Mouse (Mus musculus) frontal cortex, adult 2 months (tissue): ENCODE data around the gene Sh3bp5. TPM values are rescaled to one million over a fixed set of nuclear protein-coding genes. Genes with fewer than 3 reads are reported as not detected.

ENCODE experiments used
- DNase-seq, 2 experiments: peaks; one replicate each; pipeline ENCODE4 v3.0.0; 2022; ENCODE audit warnings: low spot score in 1 of 2; ENCODE audit errors: extremely low spot score in 1 of 2
- polyA plus RNA-seq: library from polyadenylated mRNA; depleted of rRNA; stranded (reverse); fragments of >200 nt; gene quantifications from 2 replicates; pipeline ENCODE4 v1.2.3, GENCODE M21; 2012

Gene Sh3bp5
- polyA plus RNA-seq, 1 experiment, result 44.0 TPM

- DNase-seq, result no peak
These were observed 40.9 kb downstream of the Sh3bp5 start for GRCm38 (mm10) chr14:31394822-31395532.

DNA sequence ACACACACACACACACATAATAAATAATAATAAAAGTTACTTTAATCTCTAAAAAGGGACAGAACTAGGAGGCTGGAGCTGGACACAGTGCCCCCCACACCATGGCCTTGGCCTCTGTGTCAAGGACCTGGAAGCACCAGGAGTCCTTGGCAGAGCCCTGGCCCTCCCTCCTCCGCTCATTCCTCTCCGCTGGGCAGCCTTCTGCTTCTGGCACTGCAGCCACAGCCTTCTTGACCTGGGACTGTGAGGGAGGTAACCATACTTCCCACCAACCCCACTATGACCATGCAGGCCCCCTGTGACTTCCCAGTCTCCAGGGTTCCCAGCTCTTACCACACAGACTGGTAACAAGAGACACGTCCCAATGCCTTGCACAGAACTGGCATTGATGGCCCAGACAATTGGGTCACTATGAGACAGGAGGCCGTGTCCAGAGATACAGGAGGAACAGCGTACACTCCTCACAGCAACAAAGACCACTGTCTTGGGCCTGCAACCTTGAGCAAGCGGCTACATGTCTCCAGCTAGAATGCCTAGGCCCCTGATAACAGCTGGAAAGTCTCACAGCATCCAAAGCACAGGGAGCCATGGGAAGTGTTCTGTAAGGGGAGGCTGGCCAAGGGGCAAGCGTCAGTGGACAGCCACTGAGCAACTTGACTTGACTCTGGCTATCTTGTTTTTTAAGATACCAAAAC, 41.8 kb downstream of the Sh3bp5 start:
- DNase-seq, result no peak

- no peak for DNase-seq
These were observed 42.4 kb downstream of the Sh3bp5 start for GRCm38 (mm10) chr14:31393546-31393890.

GRCm38 (mm10) chr14:31392873-31393545, 42.9 kb downstream of the Sh3bp5 start:
- peak; percentile 58 to 63 for DNase-seq

- no peak for DNase-seq
These were observed 43.6 kb downstream of the Sh3bp5 start for GRCm38 (mm10) chr14:31392300-31392699.

DNA sequence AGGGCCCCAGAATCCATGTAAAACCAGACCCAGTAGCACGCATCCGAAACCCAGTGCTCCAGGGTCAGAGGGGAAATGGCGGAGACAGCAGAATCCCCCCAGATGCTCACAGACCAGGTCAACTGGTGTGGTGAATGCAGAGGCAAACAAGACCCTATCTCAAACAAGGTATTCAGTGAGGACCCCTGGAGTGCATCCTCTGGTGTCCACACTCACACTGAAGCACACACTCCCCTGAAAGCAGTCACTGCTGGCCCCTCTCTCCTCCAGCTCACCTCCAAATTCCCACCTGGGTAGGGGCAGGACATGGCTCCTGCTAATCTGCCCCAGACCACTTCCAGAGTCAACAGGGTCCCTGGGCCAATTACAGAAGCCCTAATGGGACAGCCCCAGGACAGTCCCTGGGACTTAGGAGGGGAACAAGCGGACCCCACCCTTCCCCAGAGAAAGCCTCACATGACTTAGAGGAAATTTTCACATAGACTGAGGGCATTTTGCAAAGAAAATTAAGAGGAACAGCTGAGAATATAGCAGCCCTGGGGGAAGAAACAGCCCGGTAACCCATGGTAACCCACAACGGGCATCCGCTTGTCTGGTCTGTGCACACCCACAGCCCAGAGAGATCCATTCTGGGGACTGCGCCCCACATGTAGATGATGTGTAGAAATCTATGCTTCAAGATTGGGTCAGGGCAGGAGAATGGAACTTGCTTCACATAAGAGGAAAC, 46.3 kb downstream of the Sh3bp5 start:
- no peak for DNase-seq

DNA sequence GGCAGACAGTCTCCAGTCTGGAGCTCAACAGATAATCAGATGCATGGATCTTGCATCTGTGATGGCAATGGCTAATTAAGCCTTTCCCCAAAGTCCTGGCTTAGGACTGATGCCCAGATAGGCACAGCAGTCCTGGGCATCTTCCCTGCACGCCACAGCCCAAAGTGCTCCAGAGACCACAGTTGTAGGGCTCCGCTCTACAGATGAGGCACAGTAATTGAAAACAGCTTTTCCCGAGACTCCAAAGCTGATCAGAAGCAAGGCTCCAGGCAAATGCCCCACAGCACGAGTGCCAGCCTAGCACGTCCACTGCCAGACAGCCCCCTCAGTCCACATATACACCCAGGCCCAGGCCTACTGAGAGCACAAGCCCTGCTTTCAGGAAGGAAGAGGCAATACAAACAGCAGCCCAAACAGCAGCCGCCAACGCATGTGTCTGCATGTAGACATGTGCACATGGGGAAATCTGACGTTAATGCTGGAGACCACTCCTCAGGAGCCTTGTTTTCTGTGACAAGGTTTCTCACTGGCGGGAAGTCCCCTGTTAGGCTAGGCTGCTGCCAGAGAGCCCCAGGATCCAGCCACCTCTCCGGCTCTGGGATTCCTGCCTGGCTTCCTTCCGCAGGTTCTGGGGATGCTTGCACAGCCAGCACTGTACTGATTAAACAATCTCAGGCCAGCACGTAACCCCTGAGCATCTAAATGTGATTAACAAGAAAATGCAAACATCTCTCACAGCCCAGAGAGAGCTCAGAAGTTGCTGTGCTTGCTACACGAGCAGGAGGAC, 47.6 kb downstream of the Sh3bp5 start:
- no peak for DNase-seq

DNA sequence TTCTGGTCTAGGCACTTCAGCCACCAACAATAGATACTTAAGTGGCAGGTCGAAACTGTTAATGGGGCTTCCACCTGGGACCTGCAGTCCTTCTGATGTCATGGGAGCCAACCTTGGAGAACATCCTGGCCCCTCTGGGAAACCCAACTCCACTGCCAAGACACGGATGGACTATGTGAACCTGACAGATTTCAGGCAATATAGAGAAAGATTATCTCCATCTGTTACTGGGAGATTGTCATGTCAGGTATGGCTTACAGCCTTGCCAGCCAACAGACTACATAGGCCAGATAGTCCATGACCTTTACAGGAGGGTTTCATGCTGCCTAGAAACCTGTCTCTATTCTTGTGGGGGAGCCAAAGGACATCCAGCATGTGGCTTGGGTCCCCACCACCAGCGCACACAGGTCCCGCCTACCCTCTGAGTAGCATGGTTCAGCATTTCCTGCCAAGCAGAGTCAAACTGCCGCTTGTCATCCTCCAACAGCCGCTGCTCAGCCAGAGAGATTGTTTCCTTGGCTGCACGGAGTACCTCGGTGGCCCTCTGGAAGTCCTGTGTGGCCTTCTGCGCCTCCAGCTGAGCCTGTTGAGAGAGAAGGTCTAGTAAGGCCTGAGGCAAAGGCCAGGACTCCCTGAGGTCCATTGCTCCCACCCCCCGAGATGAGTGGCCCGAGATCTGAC, 48.4 kb downstream of the Sh3bp5 start:
- no peak for DNase-seq

DNA sequence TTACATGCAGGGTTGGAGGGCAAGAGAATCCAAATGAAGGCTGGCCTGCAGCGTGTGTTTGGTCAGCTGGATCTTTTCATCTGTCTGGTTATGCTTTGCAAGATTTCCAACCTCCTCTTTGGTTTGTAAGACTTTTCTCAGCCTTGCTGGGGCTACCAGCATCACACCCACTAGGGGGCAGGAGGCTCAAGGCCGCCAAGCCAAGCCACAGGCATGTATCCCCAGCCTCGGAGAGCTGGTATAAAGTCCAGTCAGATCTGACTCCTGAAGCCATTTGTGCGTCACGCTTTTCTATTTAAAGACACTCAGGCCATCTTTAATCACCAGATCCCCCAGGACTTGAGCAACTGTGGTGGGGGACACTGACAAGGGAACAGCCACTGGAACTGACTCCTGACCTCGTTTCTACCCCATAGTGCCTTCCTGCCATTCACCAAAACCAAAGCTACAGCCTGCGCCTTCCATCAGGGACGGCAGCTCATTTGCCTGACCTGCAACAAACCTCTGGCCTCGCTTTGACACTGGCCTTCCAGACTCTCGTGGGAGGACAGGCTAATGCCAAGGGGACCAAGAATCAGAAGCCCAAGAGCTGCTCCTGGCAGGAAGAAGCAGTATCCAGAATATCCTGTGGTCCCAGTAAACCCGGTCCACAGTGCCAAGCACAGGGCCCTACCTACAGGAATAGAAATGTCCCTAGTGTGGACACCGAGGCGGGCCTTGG, 49.7 kb downstream of the Sh3bp5 start:
- DNase-seq, result peak; percentile 57 to 83

DNA sequence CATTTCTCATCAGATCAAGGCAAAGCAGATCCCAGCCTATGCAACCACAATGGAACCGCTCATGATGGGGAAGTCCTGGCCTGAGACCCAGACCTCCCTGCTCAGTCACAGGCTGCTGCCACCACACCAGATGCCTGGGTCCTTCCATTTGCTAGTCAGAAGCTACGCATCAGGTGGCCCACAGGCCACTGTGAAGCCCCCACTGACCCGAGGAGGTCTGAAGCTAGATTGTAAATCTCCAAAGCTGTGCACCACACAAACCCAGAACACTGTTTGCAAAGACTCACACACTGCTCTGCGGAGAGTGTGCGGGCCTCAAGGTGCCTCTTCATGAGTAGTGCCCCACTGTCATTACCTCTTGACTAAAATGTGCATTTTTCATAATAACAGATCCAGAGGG, 50.5 kb downstream of the Sh3bp5 start:
- DNase-seq, result no peak

DNA sequence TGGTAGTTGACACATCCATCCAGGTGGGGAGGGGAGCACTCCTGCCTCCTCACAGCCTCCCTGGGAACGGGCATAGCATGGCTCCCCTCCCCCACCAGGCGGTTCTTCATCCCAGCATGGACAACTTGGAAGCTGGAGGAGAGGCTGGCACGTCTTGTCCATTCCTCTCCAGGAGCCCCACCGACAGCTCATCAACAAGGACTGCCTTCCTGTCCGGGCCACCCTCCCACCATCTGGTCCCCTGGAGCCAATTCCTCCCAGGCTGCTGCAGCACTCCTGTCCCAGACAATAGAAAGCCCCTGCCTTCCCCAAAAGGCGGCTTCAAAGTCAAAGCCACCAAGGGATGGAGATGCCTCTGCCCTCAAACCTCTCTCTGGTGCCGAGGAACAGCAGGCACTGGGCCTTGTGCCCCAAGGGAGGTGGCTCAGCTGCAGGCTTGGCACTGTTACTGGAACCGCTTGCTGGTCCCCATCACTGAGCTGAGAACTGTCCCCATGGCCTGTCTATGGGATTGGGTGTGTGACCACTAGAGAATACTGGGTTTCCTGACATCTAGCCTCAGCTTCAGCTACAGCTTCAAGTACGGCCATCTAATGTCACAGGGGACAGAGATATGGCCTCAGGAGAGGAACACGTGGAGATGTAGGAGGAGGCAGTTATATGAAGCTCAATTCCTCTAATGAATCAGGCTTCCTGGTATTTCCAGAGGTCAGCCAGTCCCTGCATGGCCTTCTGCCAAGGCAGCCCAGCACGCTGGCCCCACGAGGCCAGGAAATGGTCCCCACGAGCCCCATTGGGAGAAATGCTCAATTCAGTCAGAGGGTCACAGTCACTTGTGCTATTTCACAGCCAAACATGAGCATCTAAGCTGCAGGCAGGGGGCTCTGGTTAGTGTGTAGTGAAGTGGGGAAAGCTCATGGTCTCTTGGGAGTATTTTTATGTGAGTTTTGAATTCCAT, 51.2 kb downstream of the Sh3bp5 start:
- no peak for DNase-seq

DNA sequence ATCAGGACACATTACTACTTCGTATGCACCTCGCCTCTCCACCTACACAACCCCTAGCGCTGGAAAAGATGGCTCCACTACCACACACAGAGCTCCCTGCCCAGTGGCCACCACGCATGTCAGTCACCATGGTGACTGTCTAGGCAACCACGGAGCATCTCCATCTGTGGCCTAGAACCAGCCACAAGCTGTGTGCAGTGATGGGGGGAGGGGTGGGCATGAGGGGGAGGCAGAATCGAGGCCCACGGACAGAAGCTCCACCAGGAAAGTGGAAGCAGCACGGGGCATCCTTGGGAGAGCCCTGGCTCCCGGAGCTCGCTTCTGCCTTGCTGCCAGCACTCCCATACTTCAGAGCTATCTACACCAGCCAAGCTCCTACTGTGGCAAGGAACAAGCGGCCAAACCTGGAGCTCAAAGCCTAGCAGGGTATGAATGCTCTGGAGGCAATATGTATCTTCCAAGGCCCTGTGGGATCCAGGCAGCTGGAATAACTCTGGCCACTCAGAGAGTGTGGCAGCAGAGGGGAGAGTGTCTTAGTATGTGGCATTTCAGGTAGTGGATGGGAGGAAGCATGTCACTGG, 52.3 kb downstream of the Sh3bp5 start:
- peak; percentile 65 to 79 for DNase-seq

DNA sequence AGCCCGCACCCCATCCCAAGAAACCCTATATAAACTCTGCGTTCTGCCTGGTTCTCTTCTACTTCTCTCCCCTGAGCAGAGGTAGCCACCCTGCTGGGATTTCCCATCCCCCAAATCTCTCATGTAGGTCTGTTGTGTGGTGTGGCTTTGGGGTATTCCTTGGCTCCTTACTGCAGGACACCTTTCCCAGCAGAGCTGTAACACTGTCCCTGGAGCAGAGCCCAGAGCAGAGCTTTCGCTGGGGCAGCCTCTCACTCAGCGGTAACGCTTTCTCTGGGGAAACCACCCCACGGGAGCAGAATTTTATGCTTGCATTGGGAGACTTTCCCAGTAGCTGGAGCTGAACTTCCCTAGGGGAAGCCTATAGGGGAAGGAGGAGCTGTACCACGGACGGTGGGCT, 53.6 kb downstream of the Sh3bp5 start:
- DNase-seq, result no peak

GRCm38 (mm10) chr14:31376331-31376730, 59.5 kb downstream of the Sh3bp5 start:
- DNase-seq, result no peak

DNA sequence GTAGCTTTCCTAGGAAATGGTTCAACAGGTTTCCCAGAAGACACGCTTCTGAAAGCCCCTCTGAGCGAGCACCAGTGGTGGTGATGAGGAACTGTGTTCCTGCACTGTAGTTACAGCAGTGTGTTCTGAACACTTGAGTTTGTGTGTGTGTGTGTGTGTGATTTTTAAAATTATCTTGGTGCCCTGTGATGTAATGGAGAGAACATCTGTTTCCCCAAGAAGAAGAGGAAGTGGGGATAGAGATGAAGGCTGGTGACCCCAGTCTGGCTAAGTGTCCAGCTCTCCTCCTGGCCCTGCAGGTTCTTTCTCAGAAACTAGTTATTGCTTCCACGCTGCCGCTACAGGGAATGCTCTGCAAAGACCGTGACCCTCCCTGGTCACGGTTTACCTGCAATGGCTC, 61.5 kb downstream of the Sh3bp5 start:
- no peak for DNase-seq

GRCm38 (mm10) chr14:31369377-31369776, 66.5 kb downstream of the Sh3bp5 start:
- no peak for DNase-seq

DNA sequence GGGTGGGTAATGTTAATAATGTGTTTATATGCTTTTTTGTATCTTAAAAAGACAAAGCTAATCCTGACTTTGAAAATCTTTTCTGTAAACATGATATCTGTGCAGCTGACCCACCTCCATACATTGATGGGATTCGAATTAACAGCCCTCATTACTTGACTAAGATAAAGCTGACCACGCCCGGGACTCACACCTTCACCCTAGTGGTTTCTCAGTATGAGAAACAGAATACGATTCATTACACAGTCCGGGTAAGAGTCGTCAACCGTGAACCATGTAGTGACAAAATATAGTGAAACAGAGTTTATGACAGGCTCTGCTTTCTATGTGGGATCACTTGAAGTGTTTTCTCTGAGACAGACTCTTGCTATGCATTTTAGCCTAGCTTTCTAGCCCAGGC, 67.9 kb downstream of the Sh3bp5 start:
- DNase-seq, result no peak

DNA sequence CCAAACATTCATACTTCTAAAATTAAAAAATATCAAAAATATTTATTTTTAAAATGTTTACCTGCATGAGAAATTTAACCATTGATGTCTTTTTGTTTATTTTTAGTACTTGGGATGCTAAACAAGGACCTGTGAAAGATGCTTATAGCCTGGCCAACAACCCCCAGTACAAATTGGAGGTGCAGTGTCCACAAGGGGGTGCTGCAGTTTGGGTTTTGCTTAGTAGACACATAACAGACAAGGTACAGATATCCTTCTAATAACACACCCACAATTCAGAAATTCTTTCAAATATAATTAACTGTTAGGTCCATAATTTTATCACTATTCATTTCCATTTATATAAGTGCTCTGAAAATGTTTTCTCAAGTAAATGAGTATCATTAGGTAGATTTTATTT, 70.5 kb downstream of the Sh3bp5 start:
- peak in 1 of 2 experiments; percentile 83 for DNase-seq
